Mouse (Mus musculus) left cerebral cortex, postnatal 36 days (tissue): ENCODE data around the gene Rasgrp2. TPM values are rescaled to one million over a fixed set of nuclear protein-coding genes. Genes with fewer than 3 reads are reported as not detected.

Experiments
- DNase-seq, 2 experiments: peaks; one replicate each; pipeline ENCODE4 v3.0.0; 2021 to 2022; ENCODE audit warnings: low spot score in 2 of 2, mixed read lengths in 1 of 2
- intact Hi-C: fragments of 180-260 bp; cut with DNase I; formaldehyde crosslinking; loops from one replicate; pipeline ENCODE4 v1.15.1; 2025
- total RNA-seq, 2 experiments: library from RNA; stranded (reverse); gene quantifications; 2 replicates each; pipeline ENCODE4 v1.2.3; 2021

Rasgrp2 gene
- total RNA-seq, 2 experiments from 2014 or later: 47.5 to 72.6 TPM

- DNase-seq: peak; percentile 71 to 75
- intact Hi-C loops: loop anchor here (2.0 to 5.0 kb wide), 2 partner anchors 44 to 511 kb away; partner anchors contain the start of gene Kcnk4
Observed at GRCm38 (mm10) chr19:6421211-6421590, 22.1 kb downstream of the Rasgrp2 start.

DNA sequence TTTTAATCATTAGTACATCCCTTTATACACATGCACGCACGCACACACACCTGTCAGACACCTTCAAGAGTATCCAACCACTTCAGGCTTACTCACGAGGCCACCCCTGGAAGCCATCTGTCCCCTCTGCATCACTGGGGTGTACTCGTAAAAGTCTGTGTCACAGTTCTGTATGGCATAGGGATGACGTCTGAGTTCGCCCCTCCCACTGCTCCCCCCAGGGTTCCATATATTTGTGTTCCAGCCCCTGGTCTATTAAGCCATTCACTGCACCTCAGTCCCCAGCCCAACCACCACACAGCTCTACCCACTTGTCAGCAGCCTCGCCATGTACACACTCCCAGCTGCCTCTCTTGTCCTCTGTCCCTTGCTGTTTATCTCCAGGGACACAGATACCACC lies 22.9 kb downstream of the Rasgrp2 start:
- intact Hi-C loops: loop anchor here (5.0 kb wide), 1 partner anchor 510 kb away; the partner anchor contains the start of gene Kcnk4
- no peak for DNase-seq

GRCm38 (mm10) chr19:6423241-6423640 lies 24.1 kb downstream of the Rasgrp2 start:
- intact Hi-C loops: loop anchor here (5.0 kb wide), 1 partner anchor 509 kb away; the partner anchor contains the start of gene Kcnk4

GRCm38 (mm10) chr19:6424137-6424881 lies 25.2 kb downstream of the Rasgrp2 start:
- intact Hi-C loops: loop anchor here (5.0 kb wide), 1 partner anchor 508 kb away; the partner anchor contains the start of gene Kcnk4
- DNase-seq: no peak

More at GRCm38 (mm10) chr19:6423241-6423640, 24.1 kb downstream of the Rasgrp2 start:
- peak; percentile 76 to 84 for DNase-seq

DNA sequence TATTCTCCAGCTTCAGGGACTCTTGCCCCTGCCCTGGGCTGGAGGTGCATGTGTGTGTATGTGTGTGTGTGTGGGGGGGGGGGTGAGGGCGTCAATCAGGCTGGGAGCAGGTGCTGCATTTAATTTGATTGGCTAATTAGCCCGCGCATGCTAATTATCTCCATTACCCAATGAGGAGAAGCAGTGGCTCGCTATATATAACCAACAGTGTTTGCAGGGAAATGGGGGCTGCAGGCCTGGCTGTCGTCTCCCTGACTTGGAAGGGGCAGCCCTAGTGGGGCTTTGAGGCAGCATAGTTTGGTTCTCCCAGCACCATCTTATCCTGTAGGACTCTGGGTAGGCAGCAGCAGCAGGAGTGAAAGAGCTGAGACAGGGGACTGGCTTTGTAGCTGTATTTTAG lies 26.5 kb downstream of the Rasgrp2 start:
- no peak for DNase-seq
- intact Hi-C loops: no loop called here

DNA sequence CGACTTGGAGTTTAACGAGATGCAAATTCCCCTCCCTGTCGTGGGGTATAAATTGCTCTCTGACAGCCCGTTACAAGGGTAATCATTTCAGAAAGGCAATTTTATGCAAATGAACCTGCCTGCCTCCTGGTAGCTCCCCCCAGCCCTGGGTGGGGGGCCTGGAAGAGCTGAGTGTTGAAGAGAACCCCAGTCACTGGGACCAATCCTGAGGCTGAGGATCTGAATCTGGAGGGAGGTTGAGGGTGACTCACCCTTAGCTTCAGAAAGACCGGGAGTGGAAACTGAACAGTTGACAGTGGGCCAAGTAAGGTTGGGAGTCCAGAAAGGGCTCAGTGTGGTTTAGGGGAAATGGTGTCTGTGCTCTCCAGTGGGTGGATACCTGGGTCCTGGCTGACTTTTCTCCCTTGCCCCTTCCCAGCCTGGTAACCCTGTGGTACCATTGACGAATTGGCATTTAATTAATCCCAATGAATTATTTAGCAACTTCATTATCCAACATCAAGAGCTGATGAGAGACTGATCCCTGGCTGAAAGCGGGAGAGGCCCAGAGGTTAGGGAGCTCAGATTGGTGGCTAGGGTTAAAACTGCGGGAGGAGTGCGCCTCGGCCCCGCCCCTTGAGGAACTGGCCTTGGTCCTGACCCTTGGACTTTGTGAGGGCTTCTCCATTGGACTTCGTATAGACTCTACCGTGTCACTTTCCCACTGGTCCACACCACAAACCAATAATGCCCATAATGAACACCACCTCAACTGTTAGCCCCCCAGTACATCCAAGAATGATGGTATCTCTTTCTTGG lies 27.8 kb downstream of the Rasgrp2 start:
- intact Hi-C loops: no loop called here

DNA sequence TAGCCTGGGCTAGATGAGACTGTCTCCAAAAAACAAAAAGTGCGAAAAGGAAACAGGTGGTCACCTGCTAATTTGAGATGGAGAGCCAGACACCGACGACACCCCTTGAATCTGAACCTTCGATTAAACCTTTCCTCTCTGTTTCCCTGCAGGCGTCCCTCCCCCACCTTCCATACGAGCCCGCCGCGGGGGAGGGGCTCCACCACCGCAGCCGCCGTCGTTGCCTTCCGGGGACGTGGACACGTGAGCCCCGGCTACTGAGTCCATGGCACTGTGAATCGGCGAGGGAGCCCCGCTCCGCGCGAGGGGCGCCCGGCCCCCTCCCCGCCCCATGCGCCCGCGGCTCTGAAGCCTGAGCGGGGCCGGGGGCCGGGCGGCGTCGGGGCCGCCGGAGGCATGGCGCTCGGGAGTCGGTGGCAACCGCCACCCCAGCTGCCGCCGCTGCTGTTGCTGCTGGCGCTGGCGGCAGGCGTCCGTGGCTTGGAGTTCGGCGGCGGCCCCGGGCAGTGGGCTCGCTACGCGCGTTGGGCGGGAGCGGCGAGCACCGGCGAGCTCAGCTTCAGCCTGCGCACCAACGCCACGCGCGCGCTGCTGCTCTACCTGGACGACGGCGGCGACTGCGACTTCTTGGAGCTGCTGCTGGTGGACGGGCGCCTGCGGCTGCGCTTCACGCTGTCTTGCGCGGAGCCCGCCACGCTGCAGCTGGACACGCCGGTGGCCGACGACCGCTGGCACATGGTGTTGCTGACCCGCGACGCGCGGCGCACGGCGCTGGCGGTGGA lies 28.7 kb downstream of the Rasgrp2 start:
- intact Hi-C loops: no loop called here
- no peak for DNase-seq

More for the DNA sequence above, 27.8 kb downstream of the Rasgrp2 start:
- no peak for DNase-seq

GRCm38 (mm10) chr19:6428501-6429200 lies 29.5 kb downstream of the Rasgrp2 start:
- intact Hi-C loops: no loop called here
- DNase-seq: no peak

GRCm38 (mm10) chr19:6443016-6443415 lies 43.9 kb downstream of the Rasgrp2 start:
- intact Hi-C loops: no loop called here
- no peak for DNase-seq

GRCm38 (mm10) chr19:6445761-6446423 lies 46.8 kb downstream of the Rasgrp2 start:
- intact Hi-C loops: no loop called here
- no peak for DNase-seq

GRCm38 (mm10) chr19:6446736-6447437 lies 47.7 kb downstream of the Rasgrp2 start:
- no peak for DNase-seq
- intact Hi-C loops: no loop called here

GRCm38 (mm10) chr19:6448752-6449151 lies 49.6 kb downstream of the Rasgrp2 start:
- no peak for DNase-seq
- intact Hi-C loops: loop anchor here (1.0 kb wide), 1 partner anchor 44 kb away; no protein-coding TSS in a partner anchor

- no peak for DNase-seq
- intact Hi-C loops: loop anchor here (1.0 to 5.0 kb wide), 2 partner anchors 33 to 46 kb away; partner anchors contain the start of gene Nrxn2
Observed at GRCm38 (mm10) chr19:6449841-6450240, 50.7 kb downstream of the Rasgrp2 start.

- intact Hi-C loops: loop anchor here (5.0 kb wide), 1 partner anchor 35 kb away; the partner anchor contains the start of gene Nrxn2
- peak; percentile 73 for DNase-seq
Observed at GRCm38 (mm10) chr19:6452030-6452494, 52.9 kb downstream of the Rasgrp2 start.

DNA sequence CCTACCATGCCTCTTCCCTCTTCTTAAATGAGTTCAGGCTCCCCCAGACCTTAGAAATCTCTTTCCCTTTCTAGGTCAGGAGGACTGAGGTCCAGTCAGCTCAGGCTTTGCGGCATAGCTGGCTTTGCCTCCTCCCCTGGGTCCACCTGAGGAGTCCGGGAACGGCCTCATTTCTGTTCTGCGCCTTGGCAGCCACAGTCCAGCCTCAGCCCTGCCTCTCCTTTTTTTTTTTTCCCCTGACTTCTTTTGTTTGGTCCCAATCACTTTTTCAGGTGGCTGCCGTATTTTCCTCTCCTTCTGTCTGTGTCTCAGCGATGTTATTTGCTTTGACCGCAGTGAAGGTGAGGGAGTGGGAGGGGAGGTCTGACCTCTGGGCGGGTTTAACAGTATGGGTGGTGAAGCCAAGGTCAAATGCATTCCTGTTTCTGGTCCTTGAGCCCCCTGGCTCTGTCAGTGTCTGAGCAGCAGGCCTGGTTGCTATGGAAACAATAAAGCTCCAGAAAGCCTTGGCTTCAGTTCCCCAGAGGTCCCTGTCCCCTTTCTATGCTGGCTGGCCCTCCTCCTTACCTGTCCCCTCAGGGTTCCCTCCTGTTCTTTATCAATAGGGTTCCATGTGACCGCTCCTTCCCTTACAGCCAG lies 53.7 kb downstream of the Rasgrp2 start:
- DNase-seq: no peak
- intact Hi-C loops: loop anchor here (5.0 kb wide), 1 partner anchor 35 kb away; the partner anchor contains the start of gene Nrxn2

DNA sequence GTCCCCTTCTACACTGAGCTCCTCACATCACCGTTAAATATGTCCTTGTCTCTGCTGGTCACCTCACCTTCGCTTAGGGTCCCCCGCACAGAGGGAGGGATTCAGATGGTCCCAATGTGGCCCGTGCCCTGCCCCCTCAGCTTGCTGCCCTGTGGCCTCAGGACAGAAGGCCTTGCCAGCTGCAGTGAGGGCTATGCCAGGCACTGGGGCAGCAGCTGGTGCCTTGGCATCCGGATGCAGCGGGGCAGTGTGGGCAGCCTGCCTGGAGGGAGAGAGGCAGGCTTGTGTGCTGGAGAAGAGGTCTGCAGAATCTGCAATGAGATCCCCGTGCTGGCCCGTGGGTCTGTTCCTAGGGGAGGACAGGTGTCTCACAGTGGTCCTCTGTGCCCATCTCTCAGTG lies 54.2 kb downstream of the Rasgrp2 start:
- DNase-seq: peak; percentile 56 to 63
- intact Hi-C loops: loop anchor here (5.0 kb wide), 1 partner anchor 36 kb away; the partner anchor contains the start of gene Nrxn2
